Mouse (Mus musculus) myocyte (in vitro differentiated cells): ENCODE measurements around the gene Tbxas1. TPM values are rescaled to one million over a fixed set of nuclear protein-coding genes. Genes with fewer than 3 reads are reported as not detected.

Experiments used
- H3K27me3 ChIP-seq: one replicate; pipeline ENCODE4 v1.6.1; 2011; ENCODE audit not compliant: control insufficient read depth, insufficient read depth, insufficient read length
- H3K36me3 ChIP-seq: one replicate; pipeline ENCODE4 v1.6.1; 2011; ENCODE audit not compliant: control insufficient read depth, insufficient read depth
- H3K4me2 ChIP-seq: one replicate; pipeline ENCODE4 v1.6.1; 2011; ENCODE audit warnings: low read depth, control low read depth
- H3K4me3 ChIP-seq: one replicate; pipeline ENCODE4 v1.5.1; 2011; ENCODE audit warnings: mild to moderate bottlenecking, control low read depth, moderate library complexity
- H3K79me2 ChIP-seq: one replicate; pipeline ENCODE4 v1.6.1; 2011; ENCODE audit not compliant: control insufficient read depth, insufficient read depth
- H3ac ChIP-seq: one replicate; pipeline ENCODE4 v1.6.1; 2011; ENCODE audit not compliant: control insufficient read depth, insufficient read length
- CEBPB ChIP-seq: IDR thresholded peaks from 2 replicates; pipeline ENCODE4 v1.6.1; 2011; ENCODE audit warnings: mild to moderate bottlenecking, moderate library complexity; ENCODE audit not compliant: poor library complexity, insufficient read depth, severe bottlenecking
- E2F4 ChIP-seq: IDR thresholded peaks from one replicate; pipeline ENCODE4 v1.6.1; 2011; ENCODE audit warnings: mild to moderate bottlenecking, control low read depth, moderate library complexity; ENCODE audit not compliant: insufficient read depth
- MAX ChIP-seq: IDR thresholded peaks from one replicate; pipeline ENCODE4 v1.6.1; 2011; ENCODE audit warnings: low read depth, mild to moderate bottlenecking, control low read depth
- MYOD1 ChIP-seq, 3 experiments: IDR thresholded peaks; one replicate each; pipeline ENCODE4 v1.6.1; 2011; ENCODE audit warnings: control low read depth in 2 of 3, low read depth in 2 of 3, mild to moderate bottlenecking in 2 of 3, moderate library complexity in 1 of 3; ENCODE audit not compliant: insufficient read length in 2 of 3, control insufficient read depth in 1 of 3
- MYOG ChIP-seq, 3 experiments: IDR thresholded peaks; one replicate each; pipeline ENCODE4 v1.6.1; 2011; ENCODE audit warnings: control low read depth in 2 of 3, low read depth in 2 of 3, mild to moderate bottlenecking in 2 of 3; ENCODE audit not compliant: insufficient read length in 2 of 3, control insufficient read depth in 1 of 3, insufficient read depth in 1 of 3
- POLR2A ChIP-seq: IDR thresholded peaks from one replicate; pipeline ENCODE4 v1.6.1; 2011; ENCODE audit warnings: low read depth, mild to moderate bottlenecking, control low read depth, moderate library complexity; ENCODE audit not compliant: insufficient read length
- POLR2AphosphoS2 ChIP-seq: IDR thresholded peaks from one replicate; pipeline ENCODE4 v1.6.1; 2011; ENCODE audit warnings: low read depth, control low read depth; ENCODE audit not compliant: insufficient read length
- REST ChIP-seq: IDR thresholded peaks from one replicate; pipeline ENCODE4 v1.6.1; 2011; ENCODE audit warnings: mild to moderate bottlenecking, control low read depth, moderate library complexity; ENCODE audit not compliant: insufficient read depth, insufficient read length
- SRF ChIP-seq: IDR thresholded peaks from one replicate; pipeline ENCODE4 v1.6.1; 2011; ENCODE audit warnings: low read depth; ENCODE audit not compliant: control insufficient read depth, insufficient read length
- TCF12 ChIP-seq: IDR thresholded peaks from one replicate; pipeline ENCODE4 v1.6.1; 2011; ENCODE audit warnings: mild to moderate bottlenecking, control low read depth; ENCODE audit not compliant: poor library complexity, insufficient read depth, severe bottlenecking
- TCF3 ChIP-seq: IDR thresholded peaks from one replicate; pipeline ENCODE4 v1.6.1; 2011; ENCODE audit warnings: low read depth, control low read depth; ENCODE audit not compliant: insufficient read length
- USF1 ChIP-seq: IDR thresholded peaks from one replicate; pipeline ENCODE4 v1.6.1; 2011; ENCODE audit warnings: low read depth, mild to moderate bottlenecking, control low read depth, moderate library complexity
- polyA plus RNA-seq: library from polyadenylated mRNA; unstranded; fragments of >200 nt; fragmentation: generic; extraction: Trizol; gene quantifications from one replicate; pipeline ENCODE4 v1.2.1, GENCODE M21; 2012; ENCODE audit warnings: missing spikeins

The Tbxas1 gene
- polyA plus RNA-seq, 1 experiment = not detected

- H3K79me2 ChIP-seq = no peaks in the 10 kb centered on the region
- no peaks in the 10 kb centered on the region for H3K27me3 ChIP-seq
- no peaks in the 10 kb centered on the region for H3K36me3 ChIP-seq
- TF ChIP-seq SRF (no peak), MYOD1 (IDR thresholded peaks at IDR 0.05; ENCODE audit: control insufficient read depth in 1 of 3, insufficient read length in 2 of 3, low read depth in 2 of 3) (no peak)
- H3K4me3 ChIP-seq = no peak overlapping the region
- H3K4me2 ChIP-seq = no peak overlapping the region
- no peak overlapping the region for H3ac ChIP-seq
Measured at GRCm38 (mm10) chr6:38945681-38946080, 70.5 kb downstream of the Tbxas1 start.

GRCm38 (mm10) chr6:38947282-38947681 lies 72.1 kb downstream of the Tbxas1 start:
- H3ac ChIP-seq = no peak overlapping the region
- H3K4me3 ChIP-seq = no peak overlapping the region
- no peaks in the 10 kb centered on the region for H3K36me3 ChIP-seq
- no peak overlapping the region for H3K4me2 ChIP-seq
- no peaks in the 10 kb centered on the region for H3K79me2 ChIP-seq
- H3K27me3 ChIP-seq = no peaks in the 10 kb centered on the region
- TF ChIP-seq MYOG (IDR thresholded peaks at IDR 0.05; ENCODE audit: control insufficient read depth in 1 of 3, insufficient read depth in 1 of 3, insufficient read length in 2 of 3, low read depth in 2 of 3) = no peak
- TF ChIP-seq POLR2A = no peak
- TF ChIP-seq REST = no peak
- TF ChIP-seq TCF3 = no peak
- no peak for TF ChIP-seq MAX
- no peak for TF ChIP-seq MYOD1 (IDR thresholded peaks at IDR 0.05; ENCODE audit: control insufficient read depth in 1 of 3, insufficient read length in 2 of 3, low read depth in 2 of 3)
- no peak for TF ChIP-seq USF1
- no peak for TF ChIP-seq CEBPB
- TF ChIP-seq E2F4 = no peak
- no peak for TF ChIP-seq SRF
- no peak for TF ChIP-seq TCF12
- TF ChIP-seq POLR2AphosphoS2 = no peak

GRCm38 (mm10) chr6:38949683-38950161 lies 74.5 kb downstream of the Tbxas1 start:
- H3K4me2 ChIP-seq = peak overlapping the region; percentile 6
- no peaks in the 10 kb centered on the region for H3K79me2 ChIP-seq
- no peak overlapping the region for H3K4me3 ChIP-seq
- no peaks in the 10 kb centered on the region for H3K36me3 ChIP-seq
- TF ChIP-seq SRF (peak; percentile 70), POLR2AphosphoS2 (no peak)
- no peaks in the 10 kb centered on the region for H3K27me3 ChIP-seq
- no peak overlapping the region for H3ac ChIP-seq

- Histone ChIP-seq H3K79me2 (no peaks in the 10 kb centered on the region), H3K4me2 (peak overlapping the region; percentile 6)
Measured at GRCm38 (mm10) chr6:38950341-38950740, 75.1 kb downstream of the Tbxas1 start.

GRCm38 (mm10) chr6:38950838-38951237 lies 75.6 kb downstream of the Tbxas1 start:
- H3K27me3 ChIP-seq = no peaks in the 10 kb centered on the region
- no peaks in the 10 kb centered on the region for H3K36me3 ChIP-seq
- no peak overlapping the region for H3K4me3 ChIP-seq
- no peak overlapping the region for H3ac ChIP-seq
- no peak overlapping the region for H3K4me2 ChIP-seq
- H3K79me2 ChIP-seq = no peaks in the 10 kb centered on the region
- TF ChIP-seq POLR2AphosphoS2 = no peak

More at GRCm38 (mm10) chr6:38950341-38950740, 75.1 kb downstream of the Tbxas1 start:
- no peaks in the 10 kb centered on the region for H3K27me3 ChIP-seq
- TF ChIP-seq E2F4 (no peak), SRF (no peak), REST (no peak), TCF3 (no peak), TCF12 (no peak), MAX (no peak), MYOD1 (IDR thresholded peaks at IDR 0.05; ENCODE audit: control insufficient read depth in 1 of 3, insufficient read length in 2 of 3, low read depth in 2 of 3) (no peak), POLR2A (no peak), USF1 (no peak), MYOG (IDR thresholded peaks at IDR 0.05; ENCODE audit: control insufficient read depth in 1 of 3, insufficient read depth in 1 of 3, insufficient read length in 2 of 3, low read depth in 2 of 3) (no peak), POLR2AphosphoS2 (no peak), CEBPB (no peak)
- H3ac ChIP-seq = no peak overlapping the region
- no peaks in the 10 kb centered on the region for H3K36me3 ChIP-seq
- no peak overlapping the region for H3K4me3 ChIP-seq

GRCm38 (mm10) chr6:38956641-38957040 lies 81.4 kb downstream of the Tbxas1 start:
- Histone ChIP-seq H3K4me2 (no peak overlapping the region), H3ac (no peak overlapping the region), H3K79me2 (no peaks in the 10 kb centered on the region), H3K36me3 (no peaks in the 10 kb centered on the region), H3K27me3 (no peaks in the 10 kb centered on the region), H3K4me3 (no peak overlapping the region)
- TF ChIP-seq REST = no peak
- no peak for TF ChIP-seq MYOD1 (IDR thresholded peaks at IDR 0.05; ENCODE audit: control insufficient read depth in 1 of 3, insufficient read length in 2 of 3, low read depth in 2 of 3)
- no peak for TF ChIP-seq POLR2AphosphoS2
- no peak for TF ChIP-seq MAX
- TF ChIP-seq SRF = no peak
- no peak for TF ChIP-seq MYOG (IDR thresholded peaks at IDR 0.05; ENCODE audit: control insufficient read depth in 1 of 3, insufficient read depth in 1 of 3, insufficient read length in 2 of 3, low read depth in 2 of 3)
